Mouse (Mus musculus) liver, adult 2 months (tissue): ENCODE measurements around the gene Adcy10.

ENCODE experiments used
- CTCF ChIP-seq: fragments of 200-500 bp; IDR thresholded peaks from 2 replicates; pipeline ENCODE4 v1.5.1; 2011; ENCODE audit warnings: low read depth, low read length, control low read depth
- POLR2A ChIP-seq: fragments of 200-500 bp; IDR thresholded peaks from 2 replicates; pipeline ENCODE4 v1.6.1; 2011; ENCODE audit warnings: low read length, control low read depth; ENCODE audit not compliant: insufficient read depth; ENCODE audit errors: extremely low read depth

DNA sequence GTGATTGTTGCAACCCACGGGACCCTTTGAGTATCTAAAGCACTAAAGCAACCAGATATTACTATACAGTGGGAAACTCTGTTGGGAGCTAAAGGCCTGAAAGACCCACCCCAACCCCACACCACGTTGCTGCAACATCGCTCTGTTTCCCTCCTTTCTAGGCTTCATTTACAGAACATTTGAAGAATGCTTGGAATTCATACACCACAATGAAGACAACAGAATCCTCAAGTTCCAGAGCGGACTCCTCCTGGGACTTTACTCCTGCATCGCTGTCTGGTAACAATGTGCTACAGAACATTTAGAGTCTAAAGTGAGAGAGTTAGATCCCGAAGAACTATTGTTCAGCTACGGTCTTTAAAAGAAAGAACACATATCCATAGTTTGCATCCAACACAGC, 82.5 kb downstream of the Adcy10 start:
- TF ChIP-seq CTCF (no peak), POLR2A (no peak)
